Mouse (Mus musculus) CD8-positive naive resting alpha-beta T cell, adult 57 days (primary cell): ENCODE data around the gene Nlgn3. TPM values are rescaled to one million over a fixed set of nuclear protein-coding genes. Genes with fewer than 3 reads are reported as not detected.

Experiments used
- total RNA-seq: library from RNA; stranded (reverse); gene quantifications from one replicate; pipeline ENCODE4 v1.2.4, GENCODE M21; 2023

Gene Nlgn3
- 0.61 TPM for total RNA-seq

DNA sequence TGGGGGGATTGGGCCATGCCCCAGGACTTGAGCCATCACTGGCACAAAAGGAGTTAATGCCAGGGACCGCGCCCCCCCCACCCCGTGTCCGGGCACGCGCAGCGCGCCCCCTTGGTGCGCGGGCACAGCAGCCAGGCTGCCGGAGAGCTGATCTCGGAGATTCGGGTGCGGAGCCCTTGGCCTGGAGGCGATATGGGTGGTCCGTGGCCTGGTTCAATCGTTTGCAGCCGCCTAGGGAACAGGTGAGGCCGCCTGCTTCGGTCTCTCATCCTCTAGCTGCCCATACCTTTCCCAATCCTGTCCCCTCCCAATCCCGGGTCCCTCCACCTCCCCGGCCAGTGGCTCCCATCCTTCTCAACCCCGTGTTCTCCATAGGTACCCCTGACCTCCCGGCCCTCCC is at the start of gene Nlgn3:
TSS of gene Nlgn3 (plus strand) at position 114 of the 400 bp plus-strand sequence.

DNA sequence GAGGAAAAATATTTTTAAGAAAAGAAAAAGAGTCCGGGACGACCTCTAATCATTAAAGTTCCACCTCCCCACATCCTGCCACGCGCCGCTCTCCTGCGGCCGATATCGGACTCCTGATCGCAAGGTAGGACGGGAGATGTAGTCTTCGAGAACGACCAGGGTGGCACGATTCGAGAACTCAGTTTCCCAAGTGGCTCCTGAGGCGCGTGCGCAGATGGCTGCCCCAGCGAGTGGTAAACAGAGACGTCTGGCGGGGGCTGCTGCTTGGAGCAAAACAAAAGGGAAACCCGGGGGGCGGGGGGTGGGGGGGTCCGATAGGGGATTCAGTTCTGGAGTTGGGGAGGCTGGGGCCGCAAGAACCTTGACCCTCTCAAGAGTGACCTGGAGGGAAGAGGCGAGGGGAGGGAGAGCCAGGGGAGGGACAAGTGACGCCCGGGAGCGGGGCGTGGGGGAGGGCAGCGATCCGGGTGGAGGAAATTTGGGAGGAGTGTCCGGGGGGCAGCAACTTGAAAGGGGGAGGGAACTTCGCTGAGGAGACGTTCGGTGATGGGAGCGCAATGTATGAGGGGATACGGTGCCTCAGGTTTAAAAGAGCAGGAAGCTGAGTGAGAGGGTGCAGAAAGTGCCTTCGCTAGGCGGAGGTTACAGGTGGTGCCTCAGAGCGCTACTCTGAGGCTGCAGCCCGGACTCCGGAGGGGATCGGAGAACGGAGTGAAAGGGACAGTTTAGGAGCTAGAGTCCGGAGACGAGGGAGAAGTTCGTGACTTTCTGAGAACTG is 44.8 kb upstream of the Nlgn3 start, which contains the start of gene Foxo4:
TSS of gene Foxo4 (plus strand) at position 577 of the 778 bp plus-strand sequence.

DNA sequence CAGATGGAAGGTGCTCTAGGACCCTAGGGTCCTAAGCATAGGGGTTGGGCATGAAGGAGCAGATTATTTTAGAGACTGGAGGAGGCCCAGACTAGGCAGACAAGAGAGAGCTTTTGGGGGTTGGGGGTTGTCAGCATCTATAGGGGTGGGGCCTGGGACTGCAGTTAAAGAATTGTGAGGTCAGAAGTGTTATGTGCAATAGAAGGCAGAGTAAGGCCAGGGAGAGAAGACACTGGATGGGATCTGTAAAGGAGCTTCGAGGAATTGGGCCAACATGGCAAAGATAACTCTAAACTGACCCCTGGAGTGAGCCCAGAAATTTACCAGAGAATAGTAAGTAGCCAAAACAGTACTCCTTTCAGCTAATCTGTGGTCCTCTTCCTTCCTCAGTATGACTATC is 35.1 kb upstream of the Nlgn3 start, which contains the start of gene Gm614:
TSS of gene Gm614 (minus strand) at position 101 of the 400 bp plus-strand sequence.

GRCm38 (mm10) chrX:101268025-101268754 is 30.8 kb upstream of the Nlgn3 start, which contains the start of gene Il2rg:
Gene Il2rg (minus strand): TSS chrX:101268255.

DNA sequence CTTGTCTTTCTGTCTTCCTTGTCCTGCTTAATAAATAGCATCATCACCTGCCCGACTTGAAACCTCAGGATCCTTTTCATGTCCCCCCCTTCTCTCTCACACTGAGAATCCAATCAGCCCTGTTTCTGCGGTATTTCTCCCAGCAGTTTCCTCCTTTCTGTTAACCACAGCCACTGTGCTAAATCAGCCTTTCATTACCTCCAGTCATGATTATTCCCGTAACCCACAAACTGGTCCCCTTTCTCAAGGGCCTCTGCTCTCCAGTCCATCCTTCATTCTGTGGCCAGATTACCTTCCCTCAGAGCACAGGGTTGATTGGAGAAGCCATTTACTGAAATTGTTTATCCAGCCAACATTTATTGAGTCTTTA is 30.2 kb upstream of the Nlgn3 start, which contains the start of gene Gm20489:
TSS of gene Gm20489 (minus strand) at position 269 of the 370 bp plus-strand sequence.

DNA sequence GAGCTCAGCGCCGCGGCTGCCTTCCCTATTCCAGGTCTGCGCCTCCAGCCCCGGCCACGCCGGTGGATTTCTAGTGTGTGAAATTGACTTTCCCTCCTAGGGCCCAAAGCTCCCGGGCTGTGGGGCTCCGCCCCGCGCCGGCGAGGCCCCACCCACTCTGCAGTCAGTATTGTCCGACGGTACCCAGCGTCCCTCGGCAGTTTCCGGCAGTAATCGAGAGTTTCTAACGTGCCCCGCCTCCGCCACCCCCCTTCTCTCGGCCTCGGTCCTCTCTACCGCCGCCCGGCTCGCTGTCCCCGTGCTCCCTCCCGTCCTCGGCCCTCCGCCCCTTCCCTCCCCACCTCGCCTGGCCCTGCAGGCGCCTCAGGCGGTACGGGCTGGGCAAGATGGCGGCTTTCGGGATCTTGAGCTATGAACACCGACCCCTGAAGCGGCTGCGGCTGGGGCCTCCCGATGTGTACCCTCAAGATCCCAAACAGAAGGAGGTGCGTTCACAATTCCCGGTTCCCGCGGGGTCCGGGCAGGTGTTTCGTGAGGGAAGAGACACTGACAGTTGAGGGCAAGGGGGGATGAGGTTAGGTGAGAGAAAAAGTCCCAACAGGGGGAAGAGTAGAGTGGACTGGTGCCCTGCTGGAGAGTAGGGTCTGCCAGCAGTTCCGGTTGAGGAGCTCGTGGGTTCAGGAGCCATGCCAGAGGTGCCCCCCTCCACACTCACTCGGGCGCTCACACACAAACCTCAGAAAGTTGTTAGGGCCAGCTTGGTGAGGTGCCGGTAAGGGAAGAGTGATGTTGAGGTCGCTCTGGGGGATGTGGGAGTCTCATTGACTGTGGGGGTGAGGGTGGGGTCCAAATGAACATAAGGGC is 24.9 kb upstream of the Nlgn3 start, which contains the start of gene Med12:
TSS of gene Med12 (plus strand) at position 156 of the 864 bp plus-strand sequence.

Other genes with a start within 250 kb of the Nlgn3 start
- 0.24 TPM for gene Tex11, start 239.5 kb upstream of the Nlgn3 start, total RNA-seq
- 0.73 TPM for gene Slc7a3, start 213.1 kb upstream of the Nlgn3 start, total RNA-seq
- gene Snx12, start 76.6 kb upstream of the Nlgn3 start, total RNA-seq, result 46.4 TPM
- gene Foxo4, start 44.6 kb upstream of the Nlgn3 start, total RNA-seq, result 48.0 TPM
- gene Gm614, start 35.2 kb upstream of the Nlgn3 start, total RNA-seq, result 41.4 TPM
- gene Il2rg, start 30.9 kb upstream of the Nlgn3 start, total RNA-seq, result 618 TPM
- not detected for gene Gm20489, start 30.1 kb upstream of the Nlgn3 start, total RNA-seq
- 162 TPM for gene Med12, start 25.1 kb upstream of the Nlgn3 start, total RNA-seq
- gene Gjb1, start 77.2 kb downstream of the Nlgn3 start, total RNA-seq, result not detected
- 35.8 TPM for gene Zmym3, start 121.7 kb downstream of the Nlgn3 start, total RNA-seq
- 235 TPM for gene Nono, start 130.2 kb downstream of the Nlgn3 start, total RNA-seq
- gene Itgb1bp2, start 149.9 kb downstream of the Nlgn3 start, total RNA-seq, result 2.4 TPM
- gene Taf1, start 233.6 kb downstream of the Nlgn3 start, total RNA-seq, result 39.0 TPM